19 mouse cellular contexts compared by ENCODE assay signal in the genomic region with DNA sequence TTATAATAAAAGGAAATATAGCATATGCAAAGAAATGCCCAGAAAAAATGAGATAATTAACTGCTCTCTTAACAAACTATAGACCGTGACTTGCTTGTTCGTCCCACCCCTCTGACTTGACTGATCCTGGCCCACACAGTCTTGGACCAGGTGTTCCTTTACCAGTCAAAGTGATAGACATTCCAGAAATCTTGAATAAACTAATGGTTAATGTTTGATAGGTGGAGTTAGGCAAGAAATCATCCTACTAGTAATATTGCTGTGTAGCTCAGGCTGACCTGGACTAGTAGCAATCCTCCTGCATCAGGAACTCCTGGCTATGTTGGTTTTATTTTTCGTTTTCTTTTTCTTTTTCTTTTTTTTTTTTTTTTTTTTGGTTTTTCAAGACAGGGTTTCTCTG.
"Had no signal": no experiment of that assay in that cellular context is flagged by ENCODE, and none has a peak within 500 bp of the region (broad histone marks: within the 10 kb centered on the region; RNA-seq: fewer than 3 reads in every experiment).

No protein-coding gene starts in this region.

- H3K9me3 ChIP-seq: liver, embryonic 15.5 days; midbrain, embryonic 13.5 days; midbrain, embryonic 15.5 days; neural tube, embryonic 13.5 days; neural tube, embryonic 15.5 days had no signal

- H3K4me1 ChIP-seq: midbrain, embryonic 13.5 days; midbrain, embryonic 15.5 days; neural tube, embryonic 13.5 days; neural tube, embryonic 15.5 days had no signal

- H3K4me3 ChIP-seq: liver, embryonic 15.5 days; midbrain, embryonic 10.5 days; midbrain, embryonic 13.5 days; midbrain, embryonic 15.5 days; myocyte; neural tube, embryonic 13.5 days; neural tube, embryonic 15.5 days had no signal

- H3K4me2 ChIP-seq: liver, embryonic 15.5 days; lung, embryonic 14.5 days; midbrain, embryonic 13.5 days; midbrain, embryonic 15.5 days; neural tube, embryonic 13.5 days; neural tube, embryonic 15.5 days had no signal

- H3K27ac ChIP-seq: liver, embryonic 15.5 days; midbrain, embryonic 10.5 days; midbrain, embryonic 13.5 days; midbrain, embryonic 15.5 days; neural tube, embryonic 13.5 days; neural tube, embryonic 15.5 days had no signal

- H3K27me3 ChIP-seq: midbrain, embryonic 13.5 days; midbrain, embryonic 15.5 days; neural tube, embryonic 13.5 days; neural tube, embryonic 15.5 days had no signal

- DNase-seq: lung, adult 18-20 months; lung, embryonic 14.5 days; lung, postnatal 10 days; lung, postnatal 4 days; retina, postnatal 1 day; right cerebral cortex, adult 18-20 months; right cerebral cortex, postnatal 25 days; right cerebral cortex, postnatal 4 days; spleen, adult 18-20 months; thymus, adult 18-20 months; thymus, postnatal 25 days; thymus, postnatal 4 days had no signal

- H3K36me3 ChIP-seq: liver, embryonic 15.5 days; midbrain, embryonic 10.5 days; midbrain, embryonic 13.5 days; midbrain, embryonic 15.5 days; neural tube, embryonic 13.5 days; neural tube, embryonic 15.5 days had no signal

- ATAC-seq: midbrain, embryonic 13.5 days; midbrain, embryonic 15.5 days had no signal

- H3K9ac ChIP-seq: liver, embryonic 15.5 days; lung, embryonic 14.5 days; midbrain, embryonic 13.5 days; midbrain, embryonic 15.5 days; neural tube, embryonic 13.5 days; neural tube, embryonic 15.5 days had no signal
